Mouse (Mus musculus): Measurements from ENCODE around the gene Atp5d.

GRCm38 (mm10) chr10:80138553-80139438 lies at the start of gene Atp5d:
- TF ChIP-seq CTCF (IDR thresholded peaks at IDR 0.05; ENCODE audit: borderline replicate concordance, extremely low read depth, insufficient read depth, insufficient read length) (no peak), POLR2A (IDR thresholded peaks at IDR 0.05; ENCODE audit: borderline replicate concordance, extremely low read depth, insufficient read depth, insufficient read length, poor library complexity, severe bottlenecking) (peak; percentile 89)

Data from brain, embryonic 14.5 days (tissue).